Mouse (Mus musculus) hindlimb bud, embryonic 11.5 days (tissue): Measurements from ENCODE around the gene Prg3.

Experiments
- DNase-seq: peaks from one replicate; pipeline ENCODE4 v3.0.0-alpha.2; 2012; ENCODE audit warnings: low read depth, low spot score; ENCODE audit errors: extremely low spot score

Gene Prg3

DNA sequence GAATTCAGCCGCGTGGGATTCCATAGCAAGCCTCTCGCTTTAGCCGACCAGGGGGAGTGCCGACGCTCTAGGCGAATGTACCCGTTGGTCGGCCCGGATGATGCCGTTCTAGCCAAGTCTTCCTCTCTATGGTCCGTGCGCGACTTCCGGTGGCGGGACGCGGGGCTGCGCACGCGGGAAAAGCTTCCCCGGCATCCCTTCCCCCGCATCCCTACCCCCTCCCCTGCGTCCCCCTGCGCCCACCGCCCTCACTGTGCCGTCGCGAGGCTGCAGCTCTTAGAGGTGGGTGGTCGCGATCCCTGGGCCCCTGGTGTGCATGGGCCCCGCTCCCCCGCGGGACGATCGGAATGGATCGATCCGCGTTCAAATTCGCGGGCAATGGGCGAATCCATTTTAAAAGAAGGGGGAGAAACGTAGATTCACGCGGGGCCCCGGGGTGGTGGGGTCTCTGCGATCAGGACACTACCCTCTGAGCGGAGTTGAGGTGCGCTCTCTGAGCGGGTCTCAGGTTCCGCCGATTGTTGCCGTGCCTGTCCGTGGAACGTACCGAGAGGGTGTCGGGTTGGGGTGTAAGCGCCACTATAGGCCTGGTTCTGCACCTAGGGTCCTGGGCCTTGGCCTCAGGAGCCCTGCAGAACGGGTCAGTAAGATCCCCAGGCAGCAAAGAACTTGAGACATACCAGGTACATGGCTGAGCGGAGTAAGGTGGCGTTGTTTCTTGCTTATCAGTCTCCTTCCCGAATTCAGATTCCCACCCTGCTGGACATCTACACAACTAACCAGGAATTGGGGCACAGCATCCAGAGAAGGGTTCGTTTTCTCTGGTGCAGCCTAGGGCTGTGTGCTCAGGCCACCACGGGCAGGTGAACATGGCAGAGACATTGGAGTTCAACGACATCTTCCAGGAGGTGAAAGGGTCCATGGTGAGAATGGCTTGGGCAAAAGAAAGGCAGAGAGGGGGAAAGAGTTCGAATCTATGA lies 49.3 kb downstream of the Prg3 start, which contains the start of the genes Ssrp1 and P2rx3:
Ssrp1 (plus strand) TSS at position 188 of the 980 bp plus-strand sequence.
P2rx3 (minus strand) TSS at position 416 of the 980 bp plus-strand sequence.
- no peak for DNase-seq

DNA sequence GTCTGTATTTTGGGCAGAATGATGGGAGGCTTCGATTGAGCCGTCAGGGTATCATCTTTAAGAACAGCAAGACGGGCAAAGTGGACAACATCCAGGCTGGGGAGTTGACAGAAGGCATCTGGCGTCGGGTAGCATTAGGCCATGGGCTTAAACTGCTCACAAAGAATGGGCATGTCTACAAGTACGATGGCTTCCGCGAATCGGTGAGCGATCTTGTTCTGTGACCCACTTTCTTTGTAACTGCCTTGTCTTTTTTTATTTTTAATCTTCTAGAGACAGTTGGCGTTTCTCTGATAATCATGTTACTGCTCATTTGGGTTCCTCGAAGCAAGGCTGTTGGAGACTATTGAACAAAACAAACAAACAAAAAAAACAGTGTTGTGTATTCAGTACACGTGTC lies 50.3 kb downstream of the Prg3 start:
- no peak for DNase-seq
